Mouse (Mus musculus) intestine, embryonic 14.5 days (tissue): ENCODE data around the gene Gm28230. TPM values are rescaled to one million over a fixed set of nuclear protein-coding genes. Genes with fewer than 3 reads are reported as not detected.
A peak's percentile ranks its signal among the peaks of the same experiment; 100 is the strongest.

Experiments
- ATAC-seq: fragments of 200-750 bp; cut with Nextera tagmentation; replicated peaks from 2 replicates; pipeline ENCODE4 v1.8.0; 2017; ENCODE audit warnings: low read depth, moderate number of reproducible peaks, moderate TSS enrichment, moderate library complexity; ENCODE audit not compliant: low FRiP score, low TSS enrichment
- DNase-seq: peaks from one replicate; pipeline ENCODE4 v3.0.0-alpha.2; 2018; ENCODE audit warnings: low spot score
- H3K27ac ChIP-seq: fragments of 300-500 bp; sonication (generic); 2 replicates; pipeline ENCODE4 v1.5.1; 2014; ENCODE audit warnings: low read depth, mild to moderate bottlenecking, control low read depth
- H3K27me3 ChIP-seq: fragments of 300-500 bp; sonication (generic); replicated peaks from 2 replicates; pipeline ENCODE4 v1.6.1; 2014; ENCODE audit warnings: low read length, control low read depth; ENCODE audit not compliant: control insufficient read depth, insufficient read depth
- H3K36me3 ChIP-seq: fragments of 300-500 bp; sonication (generic); 2 replicates; pipeline ENCODE4 v1.6.1; 2014; ENCODE audit warnings: low read length, control low read depth; ENCODE audit not compliant: control insufficient read depth, insufficient read depth
- H3K4me1 ChIP-seq: fragments of 300-500 bp; sonication (generic); replicated peaks from 2 replicates; pipeline ENCODE4 v1.6.1; 2014; ENCODE audit warnings: low read length, control low read depth, mixed read lengths; ENCODE audit not compliant: control insufficient read depth, insufficient read depth
- H3K4me2 ChIP-seq: fragments of 300-500 bp; sonication (generic); 2 replicates; pipeline ENCODE4 v1.6.1; 2014; ENCODE audit warnings: low read length
- H3K4me3 ChIP-seq: fragments of 300-500 bp; sonication (generic); 2 replicates; pipeline ENCODE4 v1.5.1; 2014; ENCODE audit warnings: low read depth, low read length, control low read depth, mixed read lengths
- H3K9ac ChIP-seq: fragments of 300-500 bp; sonication (generic); 2 replicates; pipeline ENCODE4 v1.6.1; 2014; ENCODE audit warnings: mild to moderate bottlenecking, low read length
- H3K9me3 ChIP-seq: fragments of 300-500 bp; sonication (generic); 2 replicates; pipeline ENCODE4 v1.6.1; 2016; ENCODE audit warnings: low read length, control low read depth; ENCODE audit not compliant: control insufficient read depth
- WGBS: fragments of 180-500 bp; shearing (Covaris S2); extraction: QIAGEN DNeasy Blood & Tissue Kit; methylation state at CpG from one replicate; pipeline ENCODE4 v1.1.7; 2014; 5-methylcytosine and 5-hydroxymethylcytosine counted together
- polyA plus RNA-seq: library from polyadenylated mRNA; unstranded; fragments of >200 nt; fragmentation: Nextera tagmentation; extraction: Ambion mirVana; gene quantifications from 2 replicates; pipeline ENCODE4 v1.2.1, GENCODE M21; 2014

The Gm28230 gene
- polyA plus RNA-seq, 1 experiment from 2014 or later = 0.38 TPM

DNA sequence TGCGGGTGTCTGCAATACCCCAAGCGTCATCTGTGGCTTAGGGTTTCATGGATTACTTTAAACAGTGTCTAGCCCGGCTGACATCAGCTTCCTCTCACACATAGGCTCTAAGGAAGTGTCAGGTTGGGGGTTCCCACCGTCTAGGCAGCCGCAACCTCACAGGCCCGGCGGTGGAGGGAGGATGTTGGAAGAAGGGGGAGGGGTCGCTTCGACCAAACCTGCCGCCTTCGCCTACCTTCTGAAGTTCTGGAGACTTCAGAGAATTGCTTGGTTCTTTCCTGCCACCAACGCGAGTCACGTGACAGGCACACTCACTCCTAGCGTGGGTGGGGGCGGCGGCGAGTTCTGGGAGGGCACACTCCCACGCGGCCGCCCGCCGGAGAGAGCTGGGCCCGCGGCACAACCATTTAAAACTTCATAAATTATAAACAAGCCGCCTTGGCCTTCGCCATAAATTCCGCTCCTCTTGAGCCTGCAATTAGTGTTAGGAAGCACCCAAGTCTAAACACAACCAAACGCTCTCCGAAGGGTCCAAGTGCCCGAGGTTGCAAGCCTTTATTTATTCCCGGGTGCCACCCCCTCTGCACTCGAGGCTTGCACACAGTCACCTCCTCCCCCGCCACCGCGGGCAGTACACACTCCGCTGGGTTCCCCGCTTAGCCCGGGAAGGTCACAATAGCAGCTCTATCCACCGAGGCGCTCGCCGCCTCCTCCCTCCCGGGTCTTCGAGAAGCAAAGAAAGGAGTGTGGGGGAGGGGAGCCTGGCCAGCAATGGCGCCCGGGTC is 23.0 kb downstream of the Gm28230 start:
- 0 out of 2 replicates have a peak, but pooled peaks cover 9% of the 10 kb centered on the region for H3K4me1 ChIP-seq
- H3K27me3 ChIP-seq = peaks cover 96% of the 10 kb centered on the region
- ATAC-seq = peak; percentile 67
- H3K36me3 ChIP-seq = no peaks in the 10 kb centered on the region
- H3K9me3 ChIP-seq = no peaks in the 10 kb centered on the region
- peak overlapping the region; percentile 32 for H3K9ac ChIP-seq
- H3K4me3 ChIP-seq = peak overlapping the region; percentile 32
- under 1% methylated on average over 47 of the region's 47 CpGs for WGBS
- DNase-seq = peak; percentile 78
- peak overlapping the region; percentile 56 for H3K4me2 ChIP-seq
- H3K27ac ChIP-seq = peak overlapping the region; percentile 0; the same call in 1 of the 2 replicates

DNA sequence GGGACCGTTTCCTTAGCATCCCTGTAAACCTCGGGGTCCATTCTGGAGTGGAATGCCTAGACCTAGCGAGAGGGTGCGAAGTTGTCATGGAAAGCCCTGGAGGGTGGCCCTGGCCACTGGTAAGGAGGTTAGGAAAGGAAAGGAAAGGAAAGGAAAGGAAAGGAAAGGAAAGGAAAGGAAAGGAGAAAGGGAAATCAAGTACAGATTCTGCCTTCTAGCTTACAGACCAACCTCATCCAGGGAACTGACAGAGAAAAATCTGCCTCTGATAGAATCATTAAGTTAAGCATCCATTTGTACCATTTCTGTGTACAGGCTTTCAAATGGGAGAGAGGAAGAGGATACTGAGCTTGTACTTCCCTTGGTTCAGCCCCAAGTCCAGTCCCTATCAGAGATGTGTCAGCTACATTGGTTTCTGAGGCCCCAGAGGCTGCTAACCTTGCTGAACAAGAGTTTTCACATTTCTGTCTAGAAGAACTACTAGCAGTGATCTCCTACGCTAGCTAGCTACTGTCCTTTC is 24.3 kb downstream of the Gm28230 start:
- H3K4me3 ChIP-seq = no peak overlapping the region
- H3K9me3 ChIP-seq = no peaks in the 10 kb centered on the region
- H3K4me1 ChIP-seq = 0 out of 2 replicates have a peak, but pooled peaks cover 9% of the 10 kb centered on the region
- 48% methylated on average over 5 of the region's 5 CpGs for WGBS
- no peak for ATAC-seq
- peaks cover 94% of the 10 kb centered on the region for H3K27me3 ChIP-seq
- H3K27ac ChIP-seq = no peak overlapping the region
- no peak overlapping the region for H3K9ac ChIP-seq
- DNase-seq = no peak
- H3K36me3 ChIP-seq = no peaks in the 10 kb centered on the region
- no peak overlapping the region for H3K4me2 ChIP-seq

DNA sequence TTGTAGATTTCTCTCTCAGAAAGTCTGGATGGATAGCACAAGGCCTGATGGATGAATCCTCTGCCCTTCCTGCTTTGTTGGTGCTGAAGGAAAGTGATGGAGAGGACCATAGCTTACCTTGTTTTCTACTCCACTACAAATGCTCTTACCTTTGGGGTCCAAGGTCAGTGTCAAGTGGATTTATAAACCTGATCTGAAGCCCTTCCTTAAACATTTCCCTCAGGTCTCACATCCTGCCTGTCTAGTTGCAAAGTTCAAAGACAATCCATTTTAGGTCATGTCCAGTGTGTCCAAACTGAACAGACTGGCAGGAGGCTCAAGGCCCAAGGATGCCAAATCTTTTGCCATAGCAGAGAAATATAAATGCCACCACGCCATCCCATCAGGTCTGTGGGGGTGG is 25.3 kb downstream of the Gm28230 start:
- Histone ChIP-seq H3K4me2 (no peak overlapping the region), H3K9me3 (no peaks in the 10 kb centered on the region), H3K4me1 (0 out of 2 replicates have a peak, but pooled peaks cover 9% of the 10 kb centered on the region), H3K4me3 (no peak overlapping the region), H3K36me3 (no peaks in the 10 kb centered on the region), H3K27ac (no peak overlapping the region), H3K9ac (no peak overlapping the region), H3K27me3 (peaks cover 84% of the 10 kb centered on the region)
- ATAC-seq (no peak), DNase-seq (no peak)
- WGBS = 81% methylated on average over 1 of the region's 1 CpGs

DNA sequence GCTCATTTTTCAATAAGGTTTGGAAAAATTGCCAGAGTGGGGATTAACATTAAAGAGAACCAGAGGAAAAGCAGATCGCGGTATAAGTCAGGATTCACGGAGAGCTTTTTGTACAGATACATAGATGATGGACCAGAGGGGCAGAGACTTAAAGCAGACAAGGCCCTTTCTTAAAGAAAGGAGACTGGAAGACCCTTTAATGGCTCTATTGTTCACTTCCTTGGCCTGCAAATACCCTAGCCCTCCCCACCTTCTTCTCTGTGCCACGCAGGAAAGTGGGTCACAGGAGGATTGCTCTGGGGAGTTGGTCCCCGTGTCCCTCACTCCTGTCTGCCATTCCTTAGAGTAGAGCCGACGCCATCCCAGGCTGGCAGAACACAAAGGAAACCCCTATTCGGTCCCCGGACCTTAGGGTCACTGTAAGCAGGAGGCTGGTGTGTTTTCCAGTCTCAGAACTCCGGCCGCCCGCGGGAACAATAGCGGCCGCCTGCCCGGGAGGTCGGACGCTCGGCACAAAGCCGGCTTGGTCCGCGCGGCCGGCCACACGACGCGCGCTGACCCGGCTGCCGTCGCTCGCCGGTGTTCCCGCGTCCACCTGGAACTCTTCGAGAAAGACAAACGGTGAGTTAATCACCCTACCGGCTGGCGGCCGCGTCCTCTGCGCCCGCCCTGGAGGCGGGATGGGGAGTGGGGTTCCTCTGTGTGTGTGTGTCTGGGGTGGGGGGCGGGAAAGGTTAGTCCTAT is 26.1 kb downstream of the Gm28230 start:
- Histone ChIP-seq H3K27me3 (peaks cover 79% of the 10 kb centered on the region), H3K4me3 (peak overlapping the region; percentile 33), H3K36me3 (no peaks in the 10 kb centered on the region), H3K4me2 (peak overlapping the region; percentile 61), H3K27ac (0 out of 2 replicates have a peak overlapping the region, but pooled peaks have one; percentile 16), H3K9ac (peak overlapping the region; percentile 39; the same call in 1 of the 2 replicates), H3K9me3 (no peaks in the 10 kb centered on the region), H3K4me1 (0 out of 2 replicates have a peak, but pooled peaks cover 9% of the 10 kb centered on the region)
- ATAC-seq = peak; percentile 28; the same call in 1 of the 2 replicates
- DNase-seq = peak; percentile 66
- WGBS = 5% methylated on average over 45 of the region's 45 CpGs

DNA sequence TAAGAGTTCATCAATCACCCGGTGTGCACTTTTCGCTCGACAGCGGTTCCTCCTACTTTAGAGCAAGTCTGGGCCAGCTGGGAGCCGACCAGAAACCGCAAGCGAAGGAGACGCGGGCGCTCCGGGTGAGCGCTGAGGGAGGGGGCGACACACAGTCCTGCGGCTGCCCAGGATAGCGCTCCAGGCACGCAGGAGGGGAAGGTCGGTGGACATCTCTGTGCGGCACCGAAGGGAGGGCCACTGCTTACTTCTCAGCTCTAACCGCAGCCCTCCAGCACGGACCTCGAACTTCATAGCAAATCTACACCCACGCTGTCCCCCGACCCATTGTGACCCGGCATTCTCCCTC is 26.6 kb downstream of the Gm28230 start:
- no peaks in the 10 kb centered on the region for H3K36me3 ChIP-seq
- H3K9me3 ChIP-seq = no peaks in the 10 kb centered on the region
- H3K4me1 ChIP-seq = 0 out of 2 replicates have a peak, but pooled peaks cover 9% of the 10 kb centered on the region
- H3K27ac ChIP-seq = no peak overlapping the region
- DNase-seq = peak; percentile 75
- 0 out of 2 replicates have a peak overlapping the region, but pooled peaks have one; percentile 20 for H3K9ac ChIP-seq
- peak overlapping the region; percentile 61 for H3K4me2 ChIP-seq
- H3K27me3 ChIP-seq = peaks cover 77% of the 10 kb centered on the region
- 4% methylated on average over 24 of the region's 25 CpGs for WGBS
- H3K4me3 ChIP-seq = peak overlapping the region; percentile 33
- no peak for ATAC-seq

DNA sequence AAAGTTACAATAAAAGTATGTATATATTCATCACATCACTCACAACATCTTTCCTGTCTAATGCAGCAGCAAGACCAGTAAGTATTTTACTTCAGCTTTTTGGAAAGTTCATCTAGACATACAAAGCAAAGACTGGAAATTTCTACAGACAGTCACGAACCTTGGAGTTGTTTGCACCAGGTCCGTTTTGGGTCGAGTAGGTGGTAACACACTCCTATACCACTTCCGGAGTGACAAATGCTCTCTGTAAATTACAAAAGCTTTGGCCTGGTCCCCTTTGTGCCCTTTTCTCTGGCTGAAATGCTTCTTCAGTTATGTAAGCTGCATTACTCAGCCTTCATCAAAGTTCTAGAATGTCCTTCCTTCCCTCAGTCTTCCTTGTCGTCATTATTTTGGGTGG is 27.2 kb downstream of the Gm28230 start:
- no peak overlapping the region for H3K4me3 ChIP-seq
- 39% methylated on average over 5 of the region's 5 CpGs for WGBS
- H3K27me3 ChIP-seq = peaks cover 78% of the 10 kb centered on the region
- H3K4me2 ChIP-seq = no peak overlapping the region
- no peak overlapping the region for H3K27ac ChIP-seq
- no peaks in the 10 kb centered on the region for H3K9me3 ChIP-seq
- 0 out of 2 replicates have a peak, but pooled peaks cover 9% of the 10 kb centered on the region for H3K4me1 ChIP-seq
- no peak for ATAC-seq
- DNase-seq = no peak
- H3K9ac ChIP-seq = no peak overlapping the region
- H3K36me3 ChIP-seq = no peaks in the 10 kb centered on the region

DNA sequence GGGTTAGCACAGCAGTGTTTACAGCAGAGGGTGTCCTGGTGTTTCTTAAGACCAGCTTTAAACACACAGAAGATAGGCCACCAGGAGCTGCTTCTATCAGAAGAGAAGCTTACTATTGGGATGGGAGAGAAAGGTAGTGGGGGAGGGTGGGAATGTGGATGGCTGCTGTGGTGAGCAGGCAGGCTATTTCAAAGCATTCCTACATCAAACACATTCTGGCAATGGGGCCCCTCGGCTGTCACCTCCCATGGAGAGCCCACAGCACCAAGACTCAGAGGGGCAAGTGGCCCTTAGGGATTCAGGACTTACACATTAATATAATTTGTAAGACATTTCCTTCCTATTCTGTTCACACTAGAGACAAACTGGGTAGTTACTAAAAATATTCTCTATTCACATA is 33.6 kb downstream of the Gm28230 start:
- H3K27me3 ChIP-seq = peaks cover 73% of the 10 kb centered on the region
- no peaks in the 10 kb centered on the region for H3K36me3 ChIP-seq
- H3K9ac ChIP-seq = no peak overlapping the region
- no peak for ATAC-seq
- no peak overlapping the region for H3K4me2 ChIP-seq
- peaks cover 16% of the 10 kb centered on the region for H3K4me1 ChIP-seq
- H3K9me3 ChIP-seq = no peaks in the 10 kb centered on the region
- no peak overlapping the region for H3K27ac ChIP-seq
- peak; percentile 50 for DNase-seq
- 0% methylated on average over 1 of the region's 1 CpGs for WGBS
- no peak overlapping the region for H3K4me3 ChIP-seq

DNA sequence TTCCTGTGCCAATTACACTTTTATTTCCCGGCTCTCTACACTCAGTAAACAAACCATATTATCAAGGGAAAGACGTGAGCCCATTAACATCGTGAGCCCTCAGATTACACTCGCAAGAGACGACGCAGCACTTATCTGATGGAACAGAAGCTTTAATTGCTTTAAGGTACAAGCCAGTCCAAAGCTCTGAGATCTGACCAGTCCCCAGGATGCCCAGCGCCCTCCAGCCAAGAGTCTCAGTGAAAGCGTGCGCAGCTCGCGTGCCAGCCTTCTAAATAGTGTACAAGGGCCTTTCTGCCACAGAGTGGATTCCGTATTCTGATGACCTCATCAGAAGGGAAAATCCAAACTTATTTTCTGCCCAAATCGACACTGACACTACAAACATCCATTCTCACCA is 35.4 kb downstream of the Gm28230 start:
- H3K27me3 ChIP-seq = peaks cover 85% of the 10 kb centered on the region
- no peak overlapping the region for H3K4me3 ChIP-seq
- peak; percentile 52 for DNase-seq

More for the DNA sequence above, 35.4 kb downstream of the Gm28230 start:
- peaks cover 16% of the 10 kb centered on the region for H3K4me1 ChIP-seq
- WGBS = 4% methylated on average over 13 of the region's 13 CpGs
- peak overlapping the region; percentile 69; the same call in 1 of the 2 replicates for H3K4me2 ChIP-seq
- no peak overlapping the region for H3K9ac ChIP-seq
- H3K36me3 ChIP-seq = no peaks in the 10 kb centered on the region
- no peak for ATAC-seq
- H3K9me3 ChIP-seq = no peaks in the 10 kb centered on the region
- no peak overlapping the region for H3K27ac ChIP-seq
